Mouse (Mus musculus) layer of hippocampus, postnatal 14 days (tissue): ENCODE results near the gene Cdca4. TPM values are rescaled to one million over a fixed set of nuclear protein-coding genes. Genes with fewer than 3 reads are reported as not detected.

Source experiments
- DNase-seq, 2 experiments: peaks; one replicate each; pipeline ENCODE4 v3.0.0; 2021 to 2022; ENCODE audit warnings: low spot score in 2 of 2, mixed read lengths in 1 of 2
- total RNA-seq, 2 experiments: library from RNA; stranded (reverse); gene quantifications; 2 replicates each; pipeline ENCODE4 v1.2.3; 2021

Cdca4 gene
- total RNA-seq, 2 experiments from 2014 or later: 8.1 to 9.2 TPM

DNA sequence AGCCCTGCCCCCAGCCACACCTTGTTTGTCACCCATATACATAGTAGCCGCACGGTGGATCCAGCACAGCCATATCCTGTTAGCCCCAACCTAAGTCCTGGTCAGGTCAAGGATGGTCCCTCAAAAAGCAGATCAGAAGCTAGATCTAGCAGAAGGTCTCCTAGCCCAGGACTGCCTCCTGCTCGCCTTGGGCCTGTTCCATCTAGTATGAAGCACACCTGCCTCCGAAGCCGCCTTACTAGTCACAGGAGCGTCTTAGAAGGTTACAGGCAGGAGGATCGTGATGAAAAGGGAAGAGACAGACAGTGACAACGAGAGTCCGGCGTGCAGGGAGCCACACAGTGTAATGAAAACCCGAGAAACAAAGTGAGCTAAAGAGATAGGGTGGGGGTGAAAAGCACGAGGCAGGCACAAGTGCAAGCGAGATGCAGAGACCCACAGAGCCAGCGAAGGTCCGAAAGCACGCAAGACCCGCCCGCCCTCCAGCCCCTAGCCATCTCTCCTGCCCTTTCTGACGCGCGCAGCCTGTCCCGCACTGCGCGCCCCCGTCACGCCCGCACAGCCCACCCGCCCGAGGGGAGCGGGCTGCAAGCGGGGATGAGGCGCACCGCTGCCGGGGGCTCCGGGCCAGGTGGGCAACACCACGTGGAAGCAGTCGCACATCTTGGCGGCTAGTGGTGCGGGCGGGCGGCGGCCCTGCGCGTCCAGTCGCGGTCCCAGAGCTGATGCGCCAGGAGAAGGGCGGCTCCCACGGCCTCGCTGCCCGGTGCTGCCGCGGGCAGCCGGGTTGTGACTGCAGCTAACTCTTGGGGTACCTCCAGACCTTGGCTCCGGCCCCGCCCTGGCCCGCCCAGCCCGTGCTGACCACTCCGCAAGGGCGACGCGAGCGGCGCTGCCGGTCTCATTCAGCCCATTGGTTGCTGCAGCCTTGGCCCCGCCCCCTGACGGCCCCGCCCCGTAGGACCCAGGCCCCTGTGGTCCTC is 27.1 kb downstream of the Cdca4 start, which contains the start of gene Ahnak2:
TSS of gene Ahnak2 (minus strand) at position 794 of the 983 bp plus-strand sequence.
- DNase-seq: no peak

DNA sequence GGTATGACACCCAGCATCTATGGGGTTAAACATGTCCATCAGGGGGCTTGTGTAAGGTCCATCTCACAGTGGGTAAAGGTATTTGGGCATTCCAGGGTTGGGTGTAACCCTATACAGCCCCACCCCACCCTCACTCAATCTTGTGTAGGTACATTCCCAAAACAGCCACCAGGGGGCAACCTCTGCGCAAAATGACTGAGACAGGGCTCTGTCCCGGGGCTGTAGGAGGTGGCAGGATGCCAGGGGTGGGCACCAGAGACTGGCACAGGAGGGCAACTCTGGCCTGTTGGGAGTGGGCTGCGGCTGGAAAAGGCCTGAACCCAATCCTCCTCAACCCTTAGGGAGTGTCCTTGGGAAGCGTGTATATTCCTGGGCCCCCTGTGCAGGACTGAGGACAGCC is 28.7 kb downstream of the Cdca4 start:
- DNase-seq: peak; percentile 62 to 66

- DNase-seq: no peak
Observed at GRCm38 (mm10) chr12:112799237-112799970, 29.8 kb downstream of the Cdca4 start.

DNA sequence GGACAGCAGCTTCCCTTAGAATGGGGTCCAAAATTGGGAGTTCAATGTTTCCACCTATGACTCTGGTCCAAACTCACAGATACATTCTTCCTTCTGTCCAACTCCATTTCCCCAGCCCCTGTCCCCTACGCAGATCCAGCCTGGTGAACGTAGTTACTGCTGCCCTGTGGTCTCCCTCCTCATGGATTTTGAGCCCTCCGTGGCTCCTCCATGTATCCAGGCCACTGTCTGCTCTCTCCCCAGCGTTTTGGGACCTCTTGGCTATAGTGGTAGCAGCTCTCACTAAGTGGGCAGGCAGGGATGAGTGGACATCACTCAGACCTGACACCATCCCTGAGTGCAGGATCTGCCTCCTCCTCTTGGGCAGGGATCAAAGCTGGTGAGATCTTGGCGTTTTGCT is 30.5 kb downstream of the Cdca4 start:
- no peak for DNase-seq

DNA sequence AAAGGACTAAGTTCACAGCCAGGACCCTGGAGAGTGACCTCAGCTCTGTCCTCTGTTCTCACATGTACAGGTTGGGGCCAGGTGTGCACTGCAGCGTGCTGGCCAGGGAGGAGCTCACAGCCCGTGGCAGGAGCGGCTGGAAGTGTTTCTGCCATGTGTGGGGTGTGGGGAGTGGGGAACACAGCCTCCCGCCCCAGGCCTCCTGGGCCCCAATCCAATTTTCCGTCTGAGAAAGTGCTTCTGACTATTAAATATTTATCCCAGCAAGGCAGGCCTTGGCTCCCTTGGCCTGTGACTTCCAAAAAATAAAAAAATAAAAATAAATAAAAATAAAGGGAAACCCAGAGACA is 30.9 kb downstream of the Cdca4 start:
- no peak for DNase-seq

GRCm38 (mm10) chr12:112797672-112798331 is 31.4 kb downstream of the Cdca4 start:
- peak; percentile 60 to 65 for DNase-seq

- no peak for DNase-seq
Observed at GRCm38 (mm10) chr12:112796551-112797510, 32.4 kb downstream of the Cdca4 start.

- DNase-seq: no peak
Observed at GRCm38 (mm10) chr12:112795466-112796104, 33.6 kb downstream of the Cdca4 start.

DNA sequence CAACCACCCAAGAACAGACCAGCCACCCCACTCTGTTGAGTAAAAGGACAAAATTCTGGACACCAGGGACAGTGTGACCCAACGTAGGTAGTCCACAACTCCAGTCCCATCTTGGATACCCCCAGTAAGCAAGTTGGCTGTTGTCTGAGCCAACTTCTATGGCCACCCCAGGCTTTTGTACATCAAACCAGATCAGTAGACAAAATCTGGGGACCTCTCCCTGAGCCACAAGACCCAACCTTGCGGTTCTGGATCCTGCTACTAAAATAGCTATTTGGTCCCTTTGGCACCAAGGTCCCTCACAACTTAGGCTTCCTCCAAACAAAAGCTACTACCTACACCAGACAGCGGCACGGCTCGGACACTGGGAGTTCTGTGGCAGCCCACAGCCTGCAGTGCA is 34.2 kb downstream of the Cdca4 start:
- DNase-seq: no peak

- no peak for DNase-seq
Observed at GRCm38 (mm10) chr12:112794356-112794816, 34.8 kb downstream of the Cdca4 start.

DNA sequence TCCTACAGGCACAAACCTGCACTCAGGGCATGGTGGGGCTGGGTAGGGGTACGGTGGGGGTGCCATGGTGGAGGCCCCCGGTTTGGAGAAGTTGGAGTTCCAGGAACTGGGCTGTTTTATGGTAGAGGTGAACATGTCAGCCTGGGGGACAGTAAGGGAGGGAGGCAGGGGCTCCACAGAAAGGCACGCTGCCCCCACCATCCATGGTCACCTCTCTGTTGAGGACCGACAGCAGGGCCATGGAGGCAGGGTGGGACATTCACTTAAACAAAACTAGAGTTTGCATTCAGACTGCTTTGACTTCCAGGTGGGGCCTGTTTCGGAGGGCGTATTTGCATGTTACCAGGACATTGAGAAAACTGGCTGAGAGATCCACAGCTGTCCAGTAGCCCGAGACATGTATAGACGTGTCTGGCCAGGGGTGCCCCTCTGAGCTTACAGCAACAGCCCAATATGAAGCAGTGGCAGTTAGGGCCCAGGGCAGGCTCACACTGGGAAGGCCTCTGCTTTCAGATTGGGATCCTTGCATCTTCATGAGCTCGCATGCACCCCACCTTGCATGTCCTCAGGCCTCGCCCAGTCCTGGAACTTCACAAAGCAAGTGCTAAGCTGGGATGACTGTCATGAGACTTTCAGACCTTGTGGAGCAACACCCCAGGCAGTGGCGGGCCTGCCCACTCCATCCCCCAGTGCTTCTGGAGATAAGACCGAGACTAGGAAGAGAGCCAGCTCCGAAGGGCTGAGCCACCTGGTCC is 35.4 kb downstream of the Cdca4 start:
- DNase-seq: no peak

GRCm38 (mm10) chr12:112791026-112791425 is 38.2 kb downstream of the Cdca4 start:
- no peak for DNase-seq

- DNase-seq: no peak
Observed at GRCm38 (mm10) chr12:112774481-112774880, 54.7 kb downstream of the Cdca4 start.

GRCm38 (mm10) chr12:112774026-112774425 is 55.2 kb downstream of the Cdca4 start:
- DNase-seq: no peak

- DNase-seq: no peak
Observed at GRCm38 (mm10) chr12:112773366-112773765, 55.9 kb downstream of the Cdca4 start.

GRCm38 (mm10) chr12:112772306-112772705 is 56.9 kb downstream of the Cdca4 start:
- DNase-seq: no peak

DNA sequence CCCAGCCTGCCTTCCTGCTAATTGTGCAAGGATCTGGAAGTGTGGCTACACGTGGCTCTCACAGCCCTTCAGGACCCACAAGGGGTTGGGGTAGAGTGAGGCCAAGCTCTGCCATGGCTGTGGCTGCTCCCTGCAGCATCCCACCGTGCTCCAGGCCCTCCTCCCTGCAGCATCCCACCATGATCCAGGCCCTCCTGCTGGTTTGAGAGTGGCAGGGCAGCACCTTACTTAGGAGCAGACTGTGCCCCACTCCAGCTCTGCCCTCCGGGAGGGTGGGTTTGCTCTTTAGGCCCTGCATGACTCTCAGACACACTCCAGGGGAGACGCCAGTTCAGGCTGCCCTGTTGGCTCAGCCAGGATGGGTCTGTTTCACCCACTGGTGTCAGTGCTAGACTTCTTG is 58.8 kb downstream of the Cdca4 start:
- DNase-seq: no peak
